Mouse (Mus musculus): ENCODE data around the gene Epop.

Epop gene

GRCm38 (mm10) chr11:97629576-97629975, at the start of gene Epop:
TSS of gene Epop (minus strand) at chr11:97629702.
- DNase-seq (ENCODE audit: low spot score) = peak; percentile 87

- DNase-seq (ENCODE audit: low spot score) = no peak
These were observed 48.8 kb upstream of the Epop start for GRCm38 (mm10) chr11:97678301-97678700.

- DNase-seq (ENCODE audit: low spot score) = no peak
These were observed 48.3 kb upstream of the Epop start for GRCm38 (mm10) chr11:97677842-97678241.

GRCm38 (mm10) chr11:97677381-97677780, 47.9 kb upstream of the Epop start:
- DNase-seq (ENCODE audit: low spot score) = no peak

- DNase-seq (ENCODE audit: low spot score) = no peak
These were observed 46.7 kb upstream of the Epop start for GRCm38 (mm10) chr11:97676050-97676754.

- no peak for DNase-seq (ENCODE audit: low spot score)
These were observed 43.6 kb upstream of the Epop start for GRCm38 (mm10) chr11:97673148-97673547.

- no peak for DNase-seq (ENCODE audit: low spot score)
These were observed 41.6 kb upstream of the Epop start for GRCm38 (mm10) chr11:97671177-97671527.

- no peak for DNase-seq (ENCODE audit: low spot score)
These were observed 41.0 kb upstream of the Epop start for GRCm38 (mm10) chr11:97670234-97671176.

- DNase-seq (ENCODE audit: low spot score) = no peak
These were observed 40.3 kb upstream of the Epop start for GRCm38 (mm10) chr11:97669829-97670228.

- no peak for DNase-seq (ENCODE audit: low spot score)
These were observed 39.8 kb upstream of the Epop start for GRCm38 (mm10) chr11:97669268-97669667.

- no peak for DNase-seq (ENCODE audit: low spot score)
These were observed 38.7 kb upstream of the Epop start for GRCm38 (mm10) chr11:97668160-97668559.

GRCm38 (mm10) chr11:97666794-97667193, 37.3 kb upstream of the Epop start:
- DNase-seq (ENCODE audit: low spot score) = no peak

- DNase-seq (ENCODE audit: low spot score) = no peak
These were observed 36.7 kb upstream of the Epop start for GRCm38 (mm10) chr11:97666221-97666620.

GRCm38 (mm10) chr11:97665431-97665830, 35.9 kb upstream of the Epop start:
- no peak for DNase-seq (ENCODE audit: low spot score)

GRCm38 (mm10) chr11:97664771-97665240, 35.3 kb upstream of the Epop start:
- no peak for DNase-seq (ENCODE audit: low spot score)

- DNase-seq (ENCODE audit: low spot score) = no peak
These were observed 34.8 kb upstream of the Epop start for GRCm38 (mm10) chr11:97664339-97664665.

- DNase-seq (ENCODE audit: low spot score) = no peak
These were observed 34.2 kb upstream of the Epop start for GRCm38 (mm10) chr11:97663528-97664338.

- DNase-seq (ENCODE audit: low spot score) = peak; percentile 77
These were observed 33.5 kb upstream of the Epop start, which contains the start of gene Mllt6 for GRCm38 (mm10) chr11:97662893-97663527. TSS of gene Mllt6 (plus strand) at chr11:97663414.

GRCm38 (mm10) chr11:97662207-97662892, 32.8 kb upstream of the Epop start:
- no peak for DNase-seq (ENCODE audit: low spot score)

GRCm38 (mm10) chr11:97661648-97662133, 32.2 kb upstream of the Epop start:
- no peak for DNase-seq (ENCODE audit: low spot score)
